Mouse (Mus musculus) liver, embryonic 14.5 days (tissue): ENCODE measurements around the gene Tmod4. TPM values are rescaled to one million over a fixed set of nuclear protein-coding genes. Genes with fewer than 3 reads are reported as not detected.

ENCODE experiments used
- ATAC-seq: fragments of 200-750 bp; cut with Nextera tagmentation; 2 replicates; pipeline ENCODE4 v1.8.0; 2017; ENCODE audit warnings: moderate number of reproducible peaks, mild to moderate bottlenecking, moderate library complexity; ENCODE audit not compliant: insufficient read depth
- DNase-seq, 3 experiments: peaks; one replicate each; pipeline ENCODE4 v3.0.0-alpha.2; 2012 to 2013; ENCODE audit warnings: low read depth in 3 of 3, low spot score in 3 of 3
- H3K27ac ChIP-seq: fragments of 300-500 bp; sonication (generic); 2 replicates; pipeline ENCODE4 v1.5.1; 2014; ENCODE audit warnings: moderate library complexity, mild to moderate bottlenecking, control low read depth, inconsistent platforms
- H3K27me3 ChIP-seq: fragments of 300-500 bp; sonication (generic); 2 replicates; pipeline ENCODE4 v1.6.1; 2014; ENCODE audit warnings: mild to moderate bottlenecking, low read length, moderate library complexity; ENCODE audit not compliant: control insufficient read depth, insufficient read depth
- H3K36me3 ChIP-seq: fragments of 300-500 bp; sonication (generic); replicated peaks from 2 replicates; pipeline ENCODE4 v1.6.1; 2014; ENCODE audit warnings: low read depth; ENCODE audit not compliant: control insufficient read depth, insufficient read depth
- H3K4me1 ChIP-seq, 2 experiments: fragments of 200-500 bp in 1 of 2; fragments of 300-500 bp in 1 of 2; sonication (generic) in 1 of 2; replicated peaks; 2 replicates each; pipeline ENCODE4 v1.6.1; 2012 to 2014; ENCODE audit warnings: antibody characterized with exemption in 1 of 2, inconsistent platforms in 1 of 2, low read length in 1 of 2; ENCODE audit not compliant: control insufficient read depth in 2 of 2, insufficient read depth in 2 of 2
- H3K4me2 ChIP-seq: fragments of 300-500 bp; sonication (generic); 2 replicates; pipeline ENCODE4 v1.6.1; 2014; ENCODE audit warnings: low read depth, mild to moderate bottlenecking, control low read depth, moderate library complexity
- H3K4me3 ChIP-seq, 2 experiments: fragments of 200-500 bp in 1 of 2; fragments of 300-500 bp in 1 of 2; sonication (generic) in 1 of 2; 2 replicates each; pipeline ENCODE4 v1.5.1; 2012 to 2014; ENCODE audit warnings: low read depth in 2 of 2, low read length in 2 of 2, mild to moderate bottlenecking in 2 of 2, control low read depth in 1 of 2, inconsistent platforms in 1 of 2, moderate library complexity in 1 of 2; ENCODE audit not compliant: insufficient read depth in 1 of 2
- H3K9ac ChIP-seq: fragments of 300-500 bp; sonication (generic); replicated peaks from 2 replicates; pipeline ENCODE4 v1.6.1; 2014; ENCODE audit warnings: mild to moderate bottlenecking, control low read depth, moderate library complexity
- H3K9me3 ChIP-seq: fragments of 300-500 bp; sonication (generic); 2 replicates; pipeline ENCODE4 v1.6.1; 2016; ENCODE audit warnings: low read length, mixed read lengths; ENCODE audit not compliant: control insufficient read depth
- CTCF ChIP-seq: IDR thresholded peaks from 2 replicates; pipeline ENCODE4 v1.5.1; 2016; ENCODE audit warnings: antibody characterized with exemption, low read depth, control low read depth
- EP300 ChIP-seq: IDR thresholded peaks from 2 replicates; pipeline ENCODE4 v1.6.1; 2016; ENCODE audit warnings: antibody characterized with exemption, low read depth
- WGBS: fragments of 180-500 bp; shearing (Covaris S2); extraction: QIAGEN DNeasy Blood & Tissue Kit; methylation state at CpG from one replicate; pipeline ENCODE4 v1.1.7; 2014; ENCODE audit not compliant: insufficient replicate concordance; 5-methylcytosine and 5-hydroxymethylcytosine counted together
- polyA plus RNA-seq, 2 experiments: library from polyadenylated mRNA; depleted of rRNA in 1 of 2; stranded (reverse) in 1 of 2; unstranded in 1 of 2; fragments of >200 nt; fragmentation: Nextera tagmentation in 1 of 2; extraction: Ambion mirVana in 1 of 2; gene quantifications; 2 replicates each; pipeline versions ENCODE4 v1.2.1 to v1.2.3; 2012 to 2014

Tmod4 gene
- polyA plus RNA-seq, 2 experiments = 0.15 to 0.32 TPM

GRCm38 (mm10) chr3:95141952-95142616, 17.8 kb downstream of the Tmod4 start, which contains the start of gene Tnfaip8l2:
TSS of gene Tnfaip8l2 (minus strand) at chr3:95142360.
- ATAC-seq (peak; percentile 72), DNase-seq (no peak)
- TF ChIP-seq EP300 = no peak
- no peak for TF ChIP-seq CTCF
- no peak within 1 kb of the TSS for H3K27ac ChIP-seq
- peak within 1 kb of the TSS; percentile 11; the same call in 1 of the 2 replicates for H3K9ac ChIP-seq
- WGBS = 44% methylated on average over 10 of the region's 10 CpGs
- peak within 1 kb of the TSS; percentile 41 for H3K4me2 ChIP-seq
- no peaks in the 10 kb centered on the region for H3K27me3 ChIP-seq
- H3K9me3 ChIP-seq = no peaks in the 10 kb centered on the region
- H3K4me1 ChIP-seq = peaks cover 7 to 8% of the 10 kb centered on the region in 2 experiments; a peak in 3 of 4 replicates
- peak within 1 kb of the TSS; percentile 37 to 41 for H3K4me3 ChIP-seq
- H3K36me3 ChIP-seq = no peaks in the 10 kb centered on the region

- no peak overlapping the region for H3K4me3 ChIP-seq
- H3K4me2 ChIP-seq = peak overlapping the region; percentile 41
- H3K27me3 ChIP-seq = no peaks in the 10 kb centered on the region
- ATAC-seq = peak; percentile 75
- no peaks in the 10 kb centered on the region for H3K9me3 ChIP-seq
- H3K36me3 ChIP-seq = no peaks in the 10 kb centered on the region
- H3K9ac ChIP-seq = peak overlapping the region; percentile 11; the same call in 1 of the 2 replicates
- peaks cover 7 to 8% of the 10 kb centered on the region in 2 experiments; a peak in 3 of 4 replicates for H3K4me1 ChIP-seq
- 8% methylated on average over 5 of the region's 5 CpGs for WGBS
- peak; percentile 98 for TF ChIP-seq CTCF
- no peak for TF ChIP-seq EP300
- peak; percentile 55 to 73 (median 61) for DNase-seq
- no peak overlapping the region for H3K27ac ChIP-seq
Observed at GRCm38 (mm10) chr3:95142617-95143011, 18.3 kb downstream of the Tmod4 start.

DNA sequence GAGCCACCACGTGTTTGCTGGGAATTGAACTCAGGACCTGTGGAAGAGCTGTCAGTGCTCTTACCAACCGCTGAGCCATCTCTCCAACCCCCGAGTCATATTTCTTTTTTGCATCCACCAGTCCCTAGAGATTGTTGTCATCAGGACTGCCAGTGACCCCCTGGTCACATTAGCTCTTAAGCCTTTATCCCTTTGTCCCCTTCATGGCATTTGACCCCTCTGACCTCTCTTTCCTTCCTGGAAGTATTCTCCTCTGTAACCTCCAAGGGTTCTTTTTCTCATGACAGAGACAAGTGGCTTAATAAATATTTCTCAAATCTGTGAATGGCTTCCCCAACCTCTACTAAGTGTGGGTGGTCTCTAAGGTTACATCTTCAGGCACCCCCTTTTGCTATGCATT, 23.6 kb downstream of the Tmod4 start:
- DNase-seq (no peak), ATAC-seq (no peak)
- Histone ChIP-seq H3K4me1 (no peaks in the 10 kb centered on the region), H3K4me3 (no peak overlapping the region), H3K9ac (no peak overlapping the region), H3K4me2 (no peak overlapping the region), H3K9me3 (no peaks in the 10 kb centered on the region), H3K36me3 (no peaks in the 10 kb centered on the region), H3K27me3 (no peaks in the 10 kb centered on the region; the same call in 1 of the 2 replicates), H3K27ac (no peak overlapping the region)
- 48% methylated on average over 3 of the region's 3 CpGs for WGBS
- TF ChIP-seq EP300 (no peak), CTCF (no peak)

DNA sequence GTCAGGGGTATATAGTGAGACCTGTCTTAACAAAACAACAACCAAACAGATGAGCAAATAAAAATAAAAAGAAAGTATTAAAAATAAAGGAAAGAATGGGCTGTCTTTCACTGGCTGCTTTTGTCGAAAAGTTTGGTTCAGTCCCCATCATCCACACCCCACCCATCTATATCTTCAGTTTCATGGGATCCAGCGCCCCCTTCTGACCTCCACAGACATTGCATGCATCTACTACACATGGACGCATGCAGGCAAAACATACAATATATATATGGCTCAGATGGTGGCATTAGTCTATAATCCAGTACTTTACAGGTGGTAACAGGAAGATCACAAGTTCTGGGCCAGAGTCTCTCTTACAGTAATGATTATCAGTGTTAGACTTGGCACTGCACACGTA, 29.6 kb downstream of the Tmod4 start:
- no peaks in the 10 kb centered on the region for H3K36me3 ChIP-seq
- no peak overlapping the region for H3K4me2 ChIP-seq
- ATAC-seq = no peak
- no peak overlapping the region for H3K9ac ChIP-seq
- no peaks in the 10 kb centered on the region for H3K4me1 ChIP-seq
- no peak overlapping the region for H3K4me3 ChIP-seq
- DNase-seq = no peak
- no peaks in the 10 kb centered on the region for H3K9me3 ChIP-seq
- H3K27ac ChIP-seq = no peak overlapping the region
- 36% methylated on average over 4 of the region's 4 CpGs for WGBS
- TF ChIP-seq EP300 (no peak), CTCF (peak; percentile 79)
- no peaks in the 10 kb centered on the region; the same call in 1 of the 2 replicates for H3K27me3 ChIP-seq

- ATAC-seq = no peak
- Histone ChIP-seq H3K9ac (peak overlapping the region; percentile 15), H3K4me2 (peak overlapping the region; percentile 89), H3K9me3 (no peaks in the 10 kb centered on the region), H3K4me1 (peaks cover 0 to 4% of the 10 kb centered on the region in 2 experiments; a peak in 1 of 4 replicates), H3K4me3 (peak overlapping the region; percentile 59 to 70), H3K36me3 (no peaks in the 10 kb centered on the region), H3K27ac (no peak overlapping the region), H3K27me3 (peaks cover 33% of the 10 kb centered on the region)
- TF ChIP-seq EP300 (no peak), CTCF (no peak)
- WGBS = 11% methylated on average over 8 of the region's 8 CpGs
- DNase-seq = no peak
Observed at GRCm38 (mm10) chr3:95159511-95159986, 35.3 kb downstream of the Tmod4 start.
